Mouse (Mus musculus): ENCODE measurements around the gene Gnl2.

- TF ChIP-seq CTCF (conservative IDR thresholded peaks at IDR 0.05; ENCODE audit: insufficient read depth, insufficient read length, low read depth, low read length) (no peak), POLR2A (IDR thresholded peaks at IDR 0.05; ENCODE audit: low read depth, low read length) (no peak)
Observed at GRCm38 (mm10) chr4:124973296-124973695, 43.1 kb upstream of the Gnl2 start.

Measured in kidney, adult 2 months (tissue).